Mouse (Mus musculus): ENCODE measurements around the gene Rabl6. TPM values are rescaled to one million over a fixed set of nuclear protein-coding genes. Genes with fewer than 3 reads are reported as not detected.
"Not testable (repeated sequence)": the region's sequence is repeated elsewhere in the genome, so short reads cannot be mapped to it uniquely, and the experiment has no call there.

Gene Rabl6
- total RNA-seq, 2 experiments from 2014 or later = 9.3 to 23.1 TPM

GRCm38 (mm10) chr2:25576965-25577891, 31.1 kb downstream of the Rabl6 start:
- no peak for ATAC-seq (replicated peaks; ENCODE audit: low FRiP score, poor library complexity, severe bottlenecking)

GRCm38 (mm10) chr2:25576028-25576850, 32.1 kb downstream of the Rabl6 start:
- ATAC-seq (replicated peaks; ENCODE audit: low FRiP score, poor library complexity, severe bottlenecking) = no peak

GRCm38 (mm10) chr2:25575432-25576027, 32.8 kb downstream of the Rabl6 start:
- ATAC-seq (replicated peaks; ENCODE audit: low FRiP score, poor library complexity, severe bottlenecking) = no peak

GRCm38 (mm10) chr2:25574579-25575431, 33.5 kb downstream of the Rabl6 start, which contains the start of the genes Mamdc4 and Phpt1:
Gene Mamdc4 (minus strand): TSS chr2:25574845.
Gene Phpt1 (minus strand): TSS chr2:25575224.
- ATAC-seq (replicated peaks; ENCODE audit: low FRiP score, poor library complexity, severe bottlenecking) = peak; percentile 91

- no peak for ATAC-seq (replicated peaks; ENCODE audit: low FRiP score, poor library complexity, severe bottlenecking)
These were observed 34.2 kb downstream of the Rabl6 start for GRCm38 (mm10) chr2:25574136-25574535.

GRCm38 (mm10) chr2:25573068-25573467, 35.3 kb downstream of the Rabl6 start:
- no peak for ATAC-seq (replicated peaks; ENCODE audit: low FRiP score, poor library complexity, severe bottlenecking)

- ATAC-seq (replicated peaks; ENCODE audit: low FRiP score, poor library complexity, severe bottlenecking) = no peak
These were observed 37.1 kb downstream of the Rabl6 start for GRCm38 (mm10) chr2:25571221-25571620.

GRCm38 (mm10) chr2:25569323-25569722, 39.0 kb downstream of the Rabl6 start:
- no peak for ATAC-seq (replicated peaks; ENCODE audit: low FRiP score, poor library complexity, severe bottlenecking)

GRCm38 (mm10) chr2:25568473-25569019, 39.8 kb downstream of the Rabl6 start:
- ATAC-seq (replicated peaks; ENCODE audit: low FRiP score, poor library complexity, severe bottlenecking) = no peak

GRCm38 (mm10) chr2:25566558-25566957, 41.8 kb downstream of the Rabl6 start:
- ATAC-seq (replicated peaks; ENCODE audit: low FRiP score, poor library complexity, severe bottlenecking) = no peak

GRCm38 (mm10) chr2:25565741-25566140, 42.6 kb downstream of the Rabl6 start:
- no peak for ATAC-seq (replicated peaks; ENCODE audit: low FRiP score, poor library complexity, severe bottlenecking)

GRCm38 (mm10) chr2:25561946-25562345, 46.4 kb downstream of the Rabl6 start:
- no peak for ATAC-seq (replicated peaks; ENCODE audit: low FRiP score, poor library complexity, severe bottlenecking)

GRCm38 (mm10) chr2:25560551-25560950, 47.8 kb downstream of the Rabl6 start:
- ATAC-seq (replicated peaks; ENCODE audit: low FRiP score, poor library complexity, severe bottlenecking) = no peak

GRCm38 (mm10) chr2:25558774-25559173, 49.5 kb downstream of the Rabl6 start:
- ATAC-seq (replicated peaks; ENCODE audit: low FRiP score, poor library complexity, severe bottlenecking) = no peak

- ATAC-seq (replicated peaks; ENCODE audit: low FRiP score, poor library complexity, severe bottlenecking) = peak; percentile 32
These were observed 50.4 kb downstream of the Rabl6 start for GRCm38 (mm10) chr2:25557964-25558360.

GRCm38 (mm10) chr2:25557221-25557963, 50.9 kb downstream of the Rabl6 start, which contains the start of gene Edf1:
Gene Edf1 (plus strand): TSS chr2:25557847.
- ATAC-seq (replicated peaks; ENCODE audit: low FRiP score, poor library complexity, severe bottlenecking) = peak; percentile 99

GRCm38 (mm10) chr2:25556296-25556695, 52.0 kb downstream of the Rabl6 start:
- no peak for ATAC-seq (replicated peaks; ENCODE audit: low FRiP score, poor library complexity, severe bottlenecking)

GRCm38 (mm10) chr2:25555479-25555878, 52.8 kb downstream of the Rabl6 start:
- ATAC-seq (replicated peaks; ENCODE audit: low FRiP score, poor library complexity, severe bottlenecking) = not testable (repeated sequence)

Measured in erythroid progenitor cell, adult 5-6 weeks (primary cell).